Mouse (Mus musculus) heart, adult 2 months (tissue): ENCODE data around the gene Sf3a2. TPM values are rescaled to one million over a fixed set of nuclear protein-coding genes. Genes with fewer than 3 reads are reported as not detected.

Experiments
- DNase-seq, 2 experiments: peaks; one replicate each; pipeline ENCODE4 v3.0.0; 2021
- H3K27ac ChIP-seq: fragments of 200-600 bp; 2 replicates; pipeline ENCODE4 v1.8.1; 2022
- H3K27me3 ChIP-seq: fragments of 200-500 bp; 2 replicates; pipeline ENCODE4 v1.6.1; 2012; ENCODE audit warnings: mild to moderate bottlenecking, low read length, inconsistent platforms, mixed read lengths; ENCODE audit not compliant: control insufficient read depth, insufficient read depth
- H3K36me3 ChIP-seq: fragments of 200-500 bp; 2 replicates; pipeline ENCODE4 v1.6.1; 2012; ENCODE audit warnings: low read length, inconsistent platforms; ENCODE audit not compliant: control insufficient read depth, insufficient read depth
- H3K4me1 ChIP-seq: fragments of 200-500 bp; 2 replicates; pipeline ENCODE4 v1.6.1; 2011; ENCODE audit warnings: low read length; ENCODE audit not compliant: control insufficient read depth, insufficient read depth
- H3K4me3 ChIP-seq: fragments of 200-600 bp; 2 replicates; pipeline ENCODE4 v1.8.1; 2022
- H3K79me2 ChIP-seq: fragments of 200-500 bp; replicated peaks from 2 replicates; pipeline ENCODE4 v1.6.1; 2012; ENCODE audit warnings: mild to moderate bottlenecking, inconsistent platforms, low read length, moderate library complexity, mixed read lengths; ENCODE audit not compliant: control insufficient read depth, insufficient read depth
- H3K9ac ChIP-seq: fragments of 200-500 bp; 2 replicates; pipeline ENCODE4 v1.6.1; 2012; ENCODE audit warnings: low read depth, mild to moderate bottlenecking, control low read depth, inconsistent platforms, low read length, mixed read lengths
- CTCF ChIP-seq: fragments of 200-600 bp; IDR thresholded peaks from 2 replicates; pipeline ENCODE4 v1.8.1; 2022; ENCODE audit warnings: antibody characterized with exemption, mild to moderate bottlenecking, moderate library complexity
- EP300 ChIP-seq: fragments of 200-500 bp; IDR thresholded peaks from 2 replicates; pipeline ENCODE4 v1.6.1; 2011; ENCODE audit warnings: low read depth, low read length, control low read depth; ENCODE audit not compliant: insufficient read depth
- POLR2A ChIP-seq: fragments of 200-500 bp; IDR thresholded peaks from 2 replicates; pipeline ENCODE4 v1.6.1; 2011; ENCODE audit warnings: mild to moderate bottlenecking, low read depth, low read length, control low read depth; ENCODE audit not compliant: insufficient read depth
- WGBS: fragments of 180-500 bp; shearing (Covaris S2); methylation state at CpG from one replicate; pipeline ENCODE4 v1.1.7; 2018; 5-methylcytosine and 5-hydroxymethylcytosine counted together
- intact Hi-C: fragments of 180-260 bp; cut with DNase I; formaldehyde crosslinking; loops from one replicate; pipeline ENCODE4 v1.15.1; 2025
- polyA plus RNA-seq: library from polyadenylated mRNA; depleted of rRNA; stranded (reverse); fragments of >200 nt; gene quantifications from 2 replicates; pipeline ENCODE4 v1.2.3, GENCODE M21; 2012
- total RNA-seq, 2 experiments: library from RNA; stranded (reverse); gene quantifications; 2 replicates each; pipeline ENCODE4 v1.2.3; 2021

Sf3a2 gene
- total and polyA plus RNA-seq, 3 experiments = 18.4 to 30.4 (median 27.3) TPM

DNA sequence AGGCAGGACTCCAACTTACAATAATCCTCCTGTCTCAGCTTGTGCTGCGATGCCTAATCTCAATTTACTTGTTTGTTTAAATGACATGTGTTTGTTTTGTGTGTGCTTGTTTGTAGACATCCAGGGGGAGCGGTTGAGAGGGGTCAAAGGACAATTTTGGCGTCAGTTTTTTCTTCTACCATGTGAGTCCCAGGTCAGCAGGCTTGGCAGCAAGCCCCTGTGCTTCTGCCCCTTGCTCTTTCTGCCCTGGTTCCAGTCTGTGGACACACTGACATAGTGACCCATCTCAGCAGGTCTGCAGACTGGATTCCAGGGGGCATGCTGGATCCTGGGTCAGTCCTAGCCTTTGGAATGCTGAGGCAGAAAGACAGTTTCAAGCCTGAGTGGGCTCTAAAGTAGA lies 21.4 kb downstream of the Sf3a2 start:
- Histone ChIP-seq H3K27ac (no peak overlapping the region), H3K79me2 (no peaks in the 10 kb centered on the region), H3K4me1 (no peaks in the 10 kb centered on the region), H3K4me3 (no peak overlapping the region), H3K9ac (no peak overlapping the region), H3K36me3 (no peaks in the 10 kb centered on the region), H3K27me3 (no peaks in the 10 kb centered on the region)
- TF ChIP-seq CTCF (no peak), POLR2A (no peak), EP300 (no peak)
- WGBS = 46% methylated on average over 3 of the region's 3 CpGs
- DNase-seq = no peak
- intact Hi-C loops = loop anchor here (2.0 kb wide), 1 partner anchor 69 kb away; no protein-coding TSS in a partner anchor

DNA sequence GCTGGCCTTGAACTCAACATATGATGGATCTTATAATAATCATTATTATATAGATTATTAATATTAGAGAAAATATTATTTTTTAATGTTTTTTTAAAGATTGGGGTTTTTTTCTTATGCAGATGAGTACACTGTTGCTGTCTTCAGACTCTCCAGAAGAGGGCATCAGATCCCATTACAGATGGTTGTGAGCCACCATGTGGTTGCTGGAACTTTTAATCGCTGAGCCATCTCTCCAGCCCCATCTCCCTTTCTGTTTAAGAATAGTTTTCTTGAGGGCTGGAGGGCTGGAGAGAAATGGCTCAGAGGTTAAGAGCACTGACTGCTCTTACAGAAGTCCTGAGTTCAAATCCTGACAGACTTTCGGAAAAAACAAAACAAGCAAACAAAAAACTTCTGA lies 24.0 kb downstream of the Sf3a2 start:
- H3K27ac ChIP-seq = no peak overlapping the region
- no peaks in the 10 kb centered on the region for H3K36me3 ChIP-seq
- no peak overlapping the region for H3K9ac ChIP-seq
- TF ChIP-seq CTCF = peak; percentile 93
- no peak for TF ChIP-seq EP300
- H3K4me1 ChIP-seq = no peaks in the 10 kb centered on the region
- no peak overlapping the region for H3K4me3 ChIP-seq
- peaks cover 2% of the 10 kb centered on the region; the same call in 1 of the 2 replicates for H3K79me2 ChIP-seq
- no peaks in the 10 kb centered on the region for H3K27me3 ChIP-seq
- intact Hi-C loops = loop anchor here (1.0 to 5.0 kb wide), 2 partner anchors 54 to 175 kb away; no protein-coding TSS in a partner anchor
- DNase-seq = no peak
- WGBS = 49% methylated on average over 2 of the region's 2 CpGs

DNA sequence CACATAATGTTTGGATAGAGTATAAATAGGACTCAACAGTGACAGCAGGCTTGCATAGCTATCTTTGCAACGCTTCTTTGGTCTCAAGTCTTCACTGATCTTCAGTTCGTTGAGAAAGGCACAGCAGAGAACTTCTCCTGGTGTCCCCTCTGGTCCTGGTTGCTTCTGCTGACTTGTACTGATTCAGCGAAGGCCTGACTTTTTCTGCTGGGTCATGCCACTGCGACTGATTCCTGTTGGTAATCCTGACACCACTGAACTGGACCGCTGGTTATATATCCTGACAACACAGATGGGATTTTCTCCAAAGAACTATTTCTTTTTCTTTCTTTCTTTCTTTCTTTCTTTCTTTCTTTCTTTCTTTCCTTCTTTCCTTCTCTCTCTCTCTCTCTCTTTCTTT lies 24.5 kb downstream of the Sf3a2 start:
- Histone ChIP-seq H3K36me3 (no peaks in the 10 kb centered on the region), H3K4me1 (peaks cover under 1% of the 10 kb centered on the region; the same call in 1 of the 2 replicates), H3K9ac (no peak overlapping the region), H3K4me3 (no peak overlapping the region), H3K27me3 (no peaks in the 10 kb centered on the region), H3K27ac (no peak overlapping the region), H3K79me2 (peaks cover 4% of the 10 kb centered on the region)
- no peak for DNase-seq
- WGBS = 76% methylated on average over 5 of the region's 5 CpGs
- TF ChIP-seq EP300 = no peak
- no peak for TF ChIP-seq POLR2A
- no peak for TF ChIP-seq CTCF
- intact Hi-C loops = loop anchor here (1.0 to 5.0 kb wide), 2 partner anchors 54 to 175 kb away; no protein-coding TSS in a partner anchor

- Histone ChIP-seq H3K4me3 (no peak overlapping the region), H3K27me3 (no peaks in the 10 kb centered on the region), H3K4me1 (peaks cover 4% of the 10 kb centered on the region), H3K27ac (no peak overlapping the region), H3K79me2 (peaks cover 7% of the 10 kb centered on the region), H3K36me3 (no peaks in the 10 kb centered on the region), H3K9ac (no peak overlapping the region)
- no peak for DNase-seq
- intact Hi-C loops = loop anchor here (5.0 kb wide), 1 partner anchor 174 kb away; no protein-coding TSS in a partner anchor
- WGBS = 88% methylated on average over 1 of the region's 1 CpGs
- TF ChIP-seq CTCF = peak; percentile 37
- TF ChIP-seq EP300 = no peak
These were observed 25.3 kb downstream of the Sf3a2 start for GRCm38 (mm10) chr10:80823316-80823715.

DNA sequence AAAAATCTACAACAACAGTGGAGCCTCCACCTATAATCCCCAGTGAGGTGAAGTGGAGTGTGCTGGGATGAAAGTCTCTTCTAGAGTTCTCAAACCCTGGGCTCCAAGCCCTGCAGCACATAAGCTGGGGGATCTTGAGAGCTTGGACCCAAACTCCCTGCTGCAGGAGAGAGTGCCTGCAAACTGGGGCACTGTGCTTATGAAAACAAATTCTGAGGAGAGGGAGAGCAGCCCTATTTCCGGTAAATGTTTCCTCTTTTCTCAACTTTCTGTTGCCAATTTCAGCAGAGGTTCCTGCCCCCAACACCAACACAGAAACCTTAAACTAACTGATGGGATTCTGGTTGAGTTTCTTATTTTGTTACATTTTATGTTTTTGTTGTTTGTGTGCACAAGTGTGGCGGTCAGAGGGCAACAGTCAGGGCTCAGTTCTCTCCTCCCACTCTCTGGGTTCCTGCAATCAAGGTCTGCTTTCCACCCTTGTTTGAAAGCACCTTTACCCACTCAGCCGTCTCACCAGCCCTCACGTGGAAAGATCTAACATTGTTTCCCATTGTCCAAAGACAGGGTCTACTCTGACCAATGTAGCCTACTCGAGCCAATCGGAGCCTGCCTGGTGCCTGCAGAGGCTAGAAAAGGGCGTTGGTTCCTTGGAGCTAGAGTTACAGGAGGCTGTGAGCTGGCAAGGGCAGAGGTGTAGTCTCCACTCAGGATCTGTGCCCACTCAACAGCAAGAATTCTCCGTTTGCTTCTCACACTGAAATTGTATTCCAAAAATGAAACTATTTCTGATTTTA lies 26.0 kb downstream of the Sf3a2 start:
- intact Hi-C loops = loop anchor here (2.0 to 5.0 kb wide), 2 partner anchors 31 to 173 kb away; partner anchors contain the start of genes Lsm7 and Sppl2b
- Histone ChIP-seq H3K27ac (no peak overlapping the region), H3K79me2 (peaks cover 7% of the 10 kb centered on the region)

DNA sequence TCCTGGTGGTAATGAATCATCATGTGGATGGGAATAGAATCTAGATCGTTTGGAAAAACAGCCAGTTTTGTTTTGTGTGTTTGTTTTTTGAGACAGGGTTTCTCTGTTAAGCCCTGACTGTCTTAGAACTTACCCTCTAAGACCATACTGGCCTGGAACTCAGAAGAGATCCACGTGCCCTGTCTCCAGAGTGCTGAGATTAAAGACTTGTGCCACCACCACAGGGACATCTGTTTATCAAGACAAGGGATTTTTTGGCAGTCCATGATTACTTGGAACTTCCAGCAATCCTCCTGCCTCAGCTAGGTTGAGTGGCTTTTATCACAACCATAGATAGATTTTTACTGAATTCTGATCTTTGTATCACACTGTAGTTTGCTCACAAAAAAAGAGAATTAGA lies 26.8 kb downstream of the Sf3a2 start:
- Histone ChIP-seq H3K9ac (no peak overlapping the region), H3K4me3 (no peak overlapping the region), H3K4me1 (peaks cover 7% of the 10 kb centered on the region), H3K36me3 (peaks cover 4% of the 10 kb centered on the region; the same call in 1 of the 2 replicates), H3K79me2 (peaks cover 7% of the 10 kb centered on the region), H3K27me3 (no peaks in the 10 kb centered on the region), H3K27ac (no peak overlapping the region)
- intact Hi-C loops = loop anchor here (2.0 to 5.0 kb wide), 2 partner anchors 30 to 172 kb away; partner anchors contain the start of genes Lsm7 and Sppl2b
- TF ChIP-seq EP300 = no peak
- no peak for TF ChIP-seq POLR2A
- no peak for TF ChIP-seq CTCF
- no peak for DNase-seq
- 64% methylated on average over 2 of the region's 2 CpGs for WGBS

More for the DNA sequence above, 26.0 kb downstream of the Sf3a2 start:
- 50% methylated on average over 8 of the region's 8 CpGs for WGBS
- H3K9ac ChIP-seq = no peak overlapping the region
- H3K27me3 ChIP-seq = no peaks in the 10 kb centered on the region
- H3K4me1 ChIP-seq = peaks cover 4% of the 10 kb centered on the region
- DNase-seq = no peak
- no peak overlapping the region for H3K4me3 ChIP-seq
- no peak for TF ChIP-seq CTCF
- TF ChIP-seq POLR2A = no peak
- TF ChIP-seq EP300 = no peak
- no peaks in the 10 kb centered on the region for H3K36me3 ChIP-seq
